Mouse (Mus musculus) liver, embryonic 14.5 days (tissue): ENCODE measurements around the gene Olfr308. TPM values are rescaled to one million over a fixed set of nuclear protein-coding genes. Genes with fewer than 3 reads are reported as not detected.
"Not testable (repeated sequence)": the region's sequence is repeated elsewhere in the genome, so short reads cannot be mapped to it uniquely, and the experiment has no call there.

ENCODE experiments used
- ATAC-seq: fragments of 200-750 bp; cut with Nextera tagmentation; 2 replicates; pipeline ENCODE4 v1.8.0; 2017; ENCODE audit warnings: moderate number of reproducible peaks, mild to moderate bottlenecking, moderate library complexity; ENCODE audit not compliant: insufficient read depth
- DNase-seq, 3 experiments: peaks; one replicate each; pipeline ENCODE4 v3.0.0-alpha.2; 2012 to 2013; ENCODE audit warnings: low read depth in 3 of 3, low spot score in 3 of 3
- H3K27ac ChIP-seq: fragments of 300-500 bp; sonication (generic); 2 replicates; pipeline ENCODE4 v1.5.1; 2014; ENCODE audit warnings: moderate library complexity, mild to moderate bottlenecking, control low read depth, inconsistent platforms
- H3K27me3 ChIP-seq: fragments of 300-500 bp; sonication (generic); 2 replicates; pipeline ENCODE4 v1.6.1; 2014; ENCODE audit warnings: mild to moderate bottlenecking, low read length, moderate library complexity; ENCODE audit not compliant: control insufficient read depth, insufficient read depth
- H3K36me3 ChIP-seq: fragments of 300-500 bp; sonication (generic); replicated peaks from 2 replicates; pipeline ENCODE4 v1.6.1; 2014; ENCODE audit warnings: low read depth; ENCODE audit not compliant: control insufficient read depth, insufficient read depth
- H3K4me1 ChIP-seq, 2 experiments: fragments of 200-500 bp in 1 of 2; fragments of 300-500 bp in 1 of 2; sonication (generic) in 1 of 2; replicated peaks; 2 replicates each; pipeline ENCODE4 v1.6.1; 2012 to 2014; ENCODE audit warnings: antibody characterized with exemption in 1 of 2, inconsistent platforms in 1 of 2, low read length in 1 of 2; ENCODE audit not compliant: control insufficient read depth in 2 of 2, insufficient read depth in 2 of 2
- H3K4me2 ChIP-seq: fragments of 300-500 bp; sonication (generic); 2 replicates; pipeline ENCODE4 v1.6.1; 2014; ENCODE audit warnings: low read depth, mild to moderate bottlenecking, control low read depth, moderate library complexity
- H3K4me3 ChIP-seq, 2 experiments: fragments of 200-500 bp in 1 of 2; fragments of 300-500 bp in 1 of 2; sonication (generic) in 1 of 2; 2 replicates each; pipeline ENCODE4 v1.5.1; 2012 to 2014; ENCODE audit warnings: low read depth in 2 of 2, low read length in 2 of 2, mild to moderate bottlenecking in 2 of 2, control low read depth in 1 of 2, inconsistent platforms in 1 of 2, moderate library complexity in 1 of 2; ENCODE audit not compliant: insufficient read depth in 1 of 2
- H3K9ac ChIP-seq: fragments of 300-500 bp; sonication (generic); replicated peaks from 2 replicates; pipeline ENCODE4 v1.6.1; 2014; ENCODE audit warnings: mild to moderate bottlenecking, control low read depth, moderate library complexity
- H3K9me3 ChIP-seq: fragments of 300-500 bp; sonication (generic); 2 replicates; pipeline ENCODE4 v1.6.1; 2016; ENCODE audit warnings: low read length, mixed read lengths; ENCODE audit not compliant: control insufficient read depth
- CTCF ChIP-seq: IDR thresholded peaks from 2 replicates; pipeline ENCODE4 v1.5.1; 2016; ENCODE audit warnings: antibody characterized with exemption, low read depth, control low read depth
- EP300 ChIP-seq: IDR thresholded peaks from 2 replicates; pipeline ENCODE4 v1.6.1; 2016; ENCODE audit warnings: antibody characterized with exemption, low read depth
- WGBS: fragments of 180-500 bp; shearing (Covaris S2); extraction: QIAGEN DNeasy Blood & Tissue Kit; methylation state at CpG from one replicate; pipeline ENCODE4 v1.1.7; 2014; ENCODE audit not compliant: insufficient replicate concordance; 5-methylcytosine and 5-hydroxymethylcytosine counted together
- polyA plus RNA-seq, 2 experiments: library from polyadenylated mRNA; depleted of rRNA in 1 of 2; stranded (reverse) in 1 of 2; unstranded in 1 of 2; fragments of >200 nt; fragmentation: Nextera tagmentation in 1 of 2; extraction: Ambion mirVana in 1 of 2; gene quantifications; 2 replicates each; pipeline versions ENCODE4 v1.2.1 to v1.2.3; 2012 to 2014

Gene Olfr308
- polyA plus RNA-seq (2012; rRNA removed) = not detected in 2 replicates
- not detected in 2 replicates for polyA plus RNA-seq (2014; fragmentation: Nextera tagmentation; extraction: Ambion mirVana)

DNA sequence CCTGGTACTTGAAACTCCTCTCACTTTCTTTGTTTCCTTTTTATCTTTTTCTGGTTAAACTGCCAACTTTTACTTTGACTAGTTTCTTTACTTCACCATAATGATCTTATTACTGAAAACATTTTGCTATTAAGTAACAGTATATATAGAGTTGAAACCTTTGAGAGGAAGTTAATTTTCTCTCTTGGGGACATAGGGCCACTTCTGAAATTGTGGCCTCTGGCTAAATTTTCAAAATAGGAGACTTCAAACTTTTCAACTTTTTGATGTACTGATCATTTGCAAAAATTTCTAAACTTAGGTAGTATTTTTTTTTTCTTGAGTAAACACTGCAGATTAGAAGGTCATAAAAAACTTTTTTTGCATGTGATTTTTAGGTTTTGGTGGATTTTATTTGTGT lies at the start of gene Olfr308:
Gene Olfr308 (minus strand): TSS at position 101 of the 400 bp plus-strand sequence.
- no peaks in the 10 kb centered on the region for H3K36me3 ChIP-seq

DNA sequence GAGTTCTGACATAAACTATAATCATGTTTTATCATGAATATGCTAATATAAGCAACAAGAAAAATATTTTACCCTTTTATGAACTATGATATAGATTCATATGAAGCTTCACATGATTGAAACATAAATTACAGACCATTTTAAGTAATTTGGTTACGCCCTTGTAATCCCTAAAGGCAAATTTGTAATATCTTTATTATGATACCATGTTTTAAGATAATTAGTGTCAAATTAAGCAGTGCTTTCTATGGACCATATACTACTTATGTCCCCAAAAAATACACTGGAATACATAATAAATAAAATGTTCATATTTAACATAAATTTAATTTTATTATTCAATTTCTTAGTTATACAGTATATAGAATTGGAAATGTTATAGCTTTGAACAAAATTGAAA lies 41.4 kb upstream of the Olfr308 start, which contains the start of gene Olfr305:
Gene Olfr305 (minus strand): TSS at position 101 of the 400 bp plus-strand sequence.
- ATAC-seq = no peak

More for the DNA sequence above, at the start of gene Olfr308:
- no peaks in the 10 kb centered on the region for H3K4me1 ChIP-seq
- no peak for ATAC-seq
- no peak within 1 kb of the TSS for H3K27ac ChIP-seq
- H3K27me3 ChIP-seq = no peaks in the 10 kb centered on the region
- DNase-seq = no peak
- TF ChIP-seq CTCF = no peak
- no peak for TF ChIP-seq EP300
- no peak within 1 kb of the TSS for H3K4me3 ChIP-seq
- H3K4me2 ChIP-seq = no peak within 1 kb of the TSS
- no peaks in the 10 kb centered on the region for H3K9me3 ChIP-seq
- no peak within 1 kb of the TSS for H3K9ac ChIP-seq

DNA sequence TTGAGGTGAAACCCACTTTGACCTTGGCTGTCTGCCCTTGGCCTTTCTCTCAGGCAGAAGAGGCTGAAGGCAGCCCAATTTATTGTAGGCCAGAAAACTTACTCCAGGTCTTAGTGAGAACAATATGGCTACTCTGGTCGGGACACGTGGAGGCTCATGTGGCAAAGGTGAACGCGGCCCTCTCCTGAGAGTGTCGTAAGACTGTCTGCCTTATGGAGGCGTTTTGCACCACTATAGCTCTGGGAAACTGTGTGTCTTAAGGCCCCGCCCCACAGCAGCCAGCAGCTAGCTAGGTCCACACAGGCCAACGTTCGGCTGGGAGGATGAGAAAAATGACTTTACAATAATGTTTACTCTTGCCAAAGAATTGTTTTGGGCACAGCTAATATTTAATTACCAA lies 20.9 kb upstream of the Olfr308 start:
- DNase-seq, H3K4me1 ChIP-seq, H3K9ac ChIP-seq, H3K27me3 ChIP-seq, H3K36me3 ChIP-seq, H3K27ac ChIP-seq, H3K4me2 ChIP-seq, H3K9me3 ChIP-seq, H3K4me3 ChIP-seq, ATAC-seq: not testable (repeated sequence)
- 77% methylated on average over 9 of the region's 9 CpGs for WGBS

More for the DNA sequence above, 41.4 kb upstream of the Olfr308 start, which contains the start of gene Olfr305:
- no peak within 1 kb of the TSS for H3K4me3 ChIP-seq
- no peak within 1 kb of the TSS for H3K4me2 ChIP-seq
- H3K9ac ChIP-seq = no peak within 1 kb of the TSS
- no peaks in the 10 kb centered on the region for H3K36me3 ChIP-seq
- no peak within 1 kb of the TSS for H3K27ac ChIP-seq
- H3K9me3 ChIP-seq = no peaks in the 10 kb centered on the region
- no peaks in the 10 kb centered on the region for H3K27me3 ChIP-seq
- no peaks in the 10 kb centered on the region for H3K4me1 ChIP-seq
- WGBS = 63% methylated on average over 1 of the region's 1 CpGs
- no peak for DNase-seq
- no peak for TF ChIP-seq EP300
- TF ChIP-seq CTCF = no peak

DNA sequence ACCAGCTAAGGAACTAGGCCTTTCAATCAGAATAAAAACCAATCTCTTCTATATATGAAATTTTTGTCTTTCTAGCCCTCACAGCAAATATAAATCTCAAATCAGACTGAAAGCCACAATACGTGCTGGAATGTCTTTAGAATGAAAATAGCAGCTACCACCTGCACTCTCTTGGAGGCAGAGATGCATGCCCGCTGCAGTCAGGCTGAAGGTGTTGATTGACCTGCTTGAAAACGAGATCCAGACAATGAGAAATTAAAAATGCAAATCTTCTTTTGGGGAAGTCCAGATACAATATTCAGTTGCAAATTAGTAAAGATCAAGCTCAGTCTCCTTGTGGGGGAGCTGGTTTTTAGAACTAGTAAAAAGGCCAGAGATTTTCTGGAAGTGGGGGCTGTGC lies 18.8 kb upstream of the Olfr308 start:
- no peak for DNase-seq
- H3K4me2 ChIP-seq = no peak overlapping the region
- no peak overlapping the region for H3K9ac ChIP-seq
- TF ChIP-seq EP300 (no peak), CTCF (no peak)
- no peaks in the 10 kb centered on the region for H3K27me3 ChIP-seq
- H3K27ac ChIP-seq = no peak overlapping the region
- no peaks in the 10 kb centered on the region for H3K9me3 ChIP-seq
- no peak for ATAC-seq
- WGBS = 43% methylated on average over 3 of the region's 3 CpGs
- H3K36me3 ChIP-seq = no peaks in the 10 kb centered on the region
- no peaks in the 10 kb centered on the region for H3K4me1 ChIP-seq
- no peak overlapping the region for H3K4me3 ChIP-seq

DNA sequence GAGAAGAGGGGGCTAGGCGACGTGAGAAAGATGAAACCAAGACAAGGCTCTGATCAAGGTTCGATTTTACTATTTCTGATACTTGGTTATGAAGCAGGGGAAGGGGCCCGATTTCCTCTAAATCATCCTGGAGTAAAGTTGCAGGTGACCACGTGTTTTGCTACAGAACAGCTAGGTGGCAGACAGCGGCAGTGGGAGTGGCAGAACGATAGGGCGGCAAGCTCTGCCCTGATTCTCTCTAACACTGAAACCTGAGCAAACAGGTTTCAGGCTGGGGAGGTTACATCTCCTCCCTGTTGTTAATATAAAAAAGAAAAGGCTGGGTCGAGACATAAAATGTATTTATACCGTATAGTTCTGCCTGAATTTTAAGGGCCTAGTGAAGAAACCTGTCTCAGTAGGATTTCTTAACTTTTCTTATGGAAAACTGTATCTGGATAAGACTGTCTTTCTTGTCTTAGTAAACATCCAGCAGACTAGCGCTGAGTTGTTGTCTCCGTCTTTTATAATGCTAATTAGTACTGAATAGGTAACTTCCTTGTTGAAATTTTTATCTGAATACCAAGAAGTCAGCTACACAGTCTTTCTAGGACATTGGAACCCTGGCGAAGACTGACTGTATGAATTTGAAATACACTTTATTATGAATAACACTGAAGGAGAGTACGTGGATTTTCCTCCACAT lies 17.6 kb upstream of the Olfr308 start:
- ATAC-seq (no peak), DNase-seq (no peak)
- H3K9me3 ChIP-seq = no peaks in the 10 kb centered on the region
- no peak overlapping the region for H3K4me3 ChIP-seq
- WGBS = 55% methylated on average over 14 of the region's 14 CpGs
- H3K4me2 ChIP-seq = no peak overlapping the region
- no peaks in the 10 kb centered on the region for H3K4me1 ChIP-seq
- H3K36me3 ChIP-seq = no peaks in the 10 kb centered on the region
- H3K27ac ChIP-seq = no peak overlapping the region
- TF ChIP-seq EP300 (no peak), CTCF (no peak)
- no peak overlapping the region for H3K9ac ChIP-seq
- no peaks in the 10 kb centered on the region for H3K27me3 ChIP-seq
